Comparison of ENCODE assay signal across 23 mouse cellular contexts in the genomic region with DNA sequence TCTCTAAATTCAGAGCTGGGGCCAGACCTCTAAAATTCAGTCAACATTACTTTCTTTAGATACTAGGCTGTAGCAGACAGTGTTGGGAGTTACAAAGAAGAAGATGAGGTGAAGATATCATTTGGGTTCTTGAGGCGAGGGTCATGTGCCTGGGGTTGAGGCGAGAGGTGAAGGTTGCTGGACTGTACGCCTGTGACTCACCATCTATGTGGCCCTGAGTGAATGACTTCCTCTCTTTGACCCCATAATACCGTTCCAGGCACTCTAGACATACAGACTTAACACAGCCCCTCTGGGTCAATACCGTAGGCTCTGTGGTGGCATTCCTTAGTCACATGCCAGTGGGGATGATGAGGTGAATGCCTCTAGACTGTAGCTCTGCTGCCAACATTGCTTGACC. TPM values are rescaled to one million over a fixed set of nuclear protein-coding genes. Genes with fewer than 3 reads are reported as not detected.
"Had no signal": no experiment of that assay in that cellular context is flagged by ENCODE, and none has a peak within 500 bp of the region (broad histone marks: within the 10 kb centered on the region; RNA-seq: fewer than 3 reads in every experiment).

No protein-coding gene starts in this region.

- H3K4me1 ChIP-seq: kidney, embryonic 15.5 days; limb, embryonic 12.5 days; limb, embryonic 15.5 days; lung, embryonic 15.5 days; midbrain, embryonic 12.5 days; midbrain, embryonic 15.5 days; stomach, embryonic 15.5 days had no signal

- H3K9ac ChIP-seq: kidney, embryonic 15.5 days; limb, embryonic 12.5 days; limb, embryonic 15.5 days; liver, embryonic 14.5 days; liver, postnatal 0 days; lung, embryonic 15.5 days; midbrain, embryonic 12.5 days; midbrain, embryonic 15.5 days; stomach, embryonic 15.5 days had no signal

- H3K4me3 ChIP-seq: kidney, embryonic 15.5 days; limb, embryonic 12.5 days; limb, embryonic 15.5 days; lung, embryonic 15.5 days; midbrain, embryonic 12.5 days; midbrain, embryonic 15.5 days; myocyte; stomach, embryonic 15.5 days had no signal

- DNase-seq: kidney, adult 11 months; kidney, adult 8-10 months; kidney, postnatal 10 days; kidney, postnatal 36 days; left cerebral cortex, postnatal 4 days; liver, postnatal 0 days; lung, postnatal 10 days; lung, postnatal 4 days; thymus, postnatal 25 days had no signal

- H3K27me3 ChIP-seq: kidney, embryonic 15.5 days; limb, embryonic 12.5 days; limb, embryonic 15.5 days; lung, embryonic 15.5 days; midbrain, embryonic 12.5 days; midbrain, embryonic 15.5 days; stomach, embryonic 15.5 days had no signal

- H3K27ac ChIP-seq: kidney, embryonic 15.5 days; limb, embryonic 12.5 days; limb, embryonic 15.5 days; liver, embryonic 14.5 days; lung, embryonic 15.5 days; midbrain, embryonic 12.5 days; midbrain, embryonic 15.5 days; stomach, embryonic 15.5 days had no signal

- ATAC-seq: liver, postnatal 0 days; midbrain, embryonic 15.5 days had no signal

- H3K36me3 ChIP-seq: kidney, embryonic 15.5 days; limb, embryonic 12.5 days; limb, embryonic 15.5 days; lung, embryonic 15.5 days; midbrain, embryonic 12.5 days; midbrain, embryonic 15.5 days; stomach, embryonic 15.5 days had no signal

RNA-seq across cellular contexts. Expression of a gene that starts 13.5 kb away (rescaled TPM):
- polyA plus RNA-seq: myocyte had no signal

RNA-seq across cellular contexts. Expression of a gene that starts 36.4 kb away (rescaled TPM):
- total RNA-seq: layer of hippocampus, adult 8-10 months; layer of hippocampus, postnatal 14 days; left cerebral cortex, adult 8-10 months; left cerebral cortex, postnatal 14 days; left cerebral cortex, postnatal 4 days had no signal
- polyA plus RNA-seq: liver, embryonic 14.5 days; liver, postnatal 0 days; midbrain, embryonic 15.5 days; myocyte; neural tube, embryonic 11.5 days had no signal
